Mouse (Mus musculus): ENCODE data around the gene Fam122a.

Gene Fam122a

DNA sequence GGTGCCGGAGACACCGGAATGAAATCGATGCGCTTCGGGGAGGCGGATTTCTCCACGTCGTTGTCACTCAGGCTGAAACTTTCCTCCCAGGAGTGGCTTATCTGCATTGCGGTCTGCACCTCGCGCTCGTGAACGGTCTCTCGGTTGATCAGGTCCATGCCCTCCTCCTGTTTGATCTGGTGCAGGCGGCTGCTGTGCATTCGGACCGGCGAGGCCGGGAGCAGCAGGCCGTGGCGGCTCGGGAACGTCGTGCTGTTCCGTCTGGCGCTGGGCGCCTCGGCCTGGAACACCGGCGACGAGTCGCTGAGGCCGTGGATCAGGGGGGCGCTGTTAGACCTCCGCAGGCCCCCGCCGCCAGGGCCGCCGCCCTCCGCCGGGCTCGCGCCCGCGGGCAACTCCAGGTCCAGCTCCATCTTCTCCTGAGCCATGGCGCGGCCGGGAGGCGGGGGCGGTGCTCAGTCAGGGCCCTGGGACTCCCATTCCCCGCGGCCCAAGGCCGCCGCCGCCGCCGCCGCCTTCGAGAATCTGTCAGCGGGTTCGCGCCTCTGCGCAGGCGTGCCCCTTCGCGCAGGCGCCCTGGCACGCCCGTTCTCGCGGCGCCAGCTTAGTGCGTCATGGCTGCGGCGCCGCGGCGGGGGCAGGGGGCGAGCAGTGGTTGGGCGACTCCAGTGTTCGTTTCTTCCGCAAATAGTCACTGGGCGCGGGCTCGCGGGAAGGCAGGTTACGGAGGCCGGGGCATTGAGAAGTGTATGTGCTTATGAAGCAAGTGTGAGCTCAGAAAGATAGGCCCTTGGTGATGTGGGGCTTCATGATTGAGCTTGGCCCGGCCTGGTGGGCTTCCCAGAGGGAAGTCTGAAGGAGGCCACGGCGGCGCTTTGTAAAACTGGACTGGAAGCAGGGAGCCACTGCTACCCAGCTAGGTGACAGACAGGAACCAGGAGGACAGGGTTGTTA, at the start of gene Fam122a:
TSS of gene Fam122a (minus strand) at position 428 of the 954 bp plus-strand sequence.
- DNase-seq (ENCODE audit: low spot score): peak; percentile 91

DNA sequence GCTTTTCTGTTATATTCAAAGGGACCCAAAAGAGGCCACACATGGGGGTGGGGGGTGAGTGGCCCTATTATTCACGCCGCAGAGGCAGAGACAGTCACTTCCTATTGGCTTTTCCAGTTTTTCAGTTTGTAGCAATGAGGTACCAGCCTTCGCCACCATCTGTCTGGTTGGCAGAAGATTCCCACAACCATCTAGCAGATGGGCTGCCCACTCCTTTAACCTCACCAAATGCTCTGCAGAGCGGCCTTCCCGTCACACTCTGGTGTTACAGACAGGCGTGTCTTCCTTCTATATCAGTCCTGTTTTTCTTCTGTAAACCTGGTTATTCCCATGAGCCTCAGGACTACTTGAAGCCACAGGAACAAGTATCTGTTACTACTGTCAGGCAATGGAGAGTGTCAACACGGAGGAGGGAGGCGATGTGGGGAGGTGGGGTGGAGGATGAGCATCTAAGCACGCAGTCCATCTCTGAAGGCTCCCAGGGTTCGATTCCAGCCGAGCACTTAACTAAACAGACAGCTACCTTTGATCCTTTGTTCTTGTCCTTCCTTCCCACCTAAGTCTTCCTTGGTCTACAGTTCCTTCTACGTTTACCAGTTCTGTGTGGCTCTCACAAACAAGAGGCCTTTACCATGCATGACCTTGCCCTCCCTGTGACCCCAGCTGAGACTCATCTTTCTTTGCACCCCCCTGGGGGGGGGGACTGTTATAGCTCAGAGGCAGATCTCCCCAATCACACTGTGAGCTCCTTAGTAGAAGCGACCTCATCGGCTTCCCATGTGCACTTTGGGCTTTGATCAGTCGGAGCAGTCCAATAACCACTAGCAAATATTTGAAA, 46.5 kb upstream of the Fam122a start:
- DNase-seq (ENCODE audit: low spot score): no peak

DNA sequence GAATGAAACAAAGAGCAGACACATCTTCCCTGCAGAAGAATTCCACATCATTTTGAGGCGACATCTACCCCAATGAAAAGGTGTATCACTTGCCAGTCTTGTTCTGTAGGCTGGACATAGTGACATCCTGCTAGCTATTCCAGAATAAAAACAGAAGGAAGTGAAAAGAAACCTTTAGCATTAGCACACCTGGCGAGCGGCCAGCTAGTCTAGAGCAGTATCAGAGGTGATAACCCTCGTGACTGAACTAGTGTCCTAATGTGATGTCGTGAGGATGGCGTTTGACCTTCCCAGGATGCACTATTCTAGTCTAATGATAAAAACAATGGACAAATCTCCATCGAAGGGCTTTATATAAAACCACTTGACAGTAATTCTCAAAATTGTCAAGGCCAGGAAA, 44.8 kb upstream of the Fam122a start:
- no peak for DNase-seq (ENCODE audit: low spot score)

DNA sequence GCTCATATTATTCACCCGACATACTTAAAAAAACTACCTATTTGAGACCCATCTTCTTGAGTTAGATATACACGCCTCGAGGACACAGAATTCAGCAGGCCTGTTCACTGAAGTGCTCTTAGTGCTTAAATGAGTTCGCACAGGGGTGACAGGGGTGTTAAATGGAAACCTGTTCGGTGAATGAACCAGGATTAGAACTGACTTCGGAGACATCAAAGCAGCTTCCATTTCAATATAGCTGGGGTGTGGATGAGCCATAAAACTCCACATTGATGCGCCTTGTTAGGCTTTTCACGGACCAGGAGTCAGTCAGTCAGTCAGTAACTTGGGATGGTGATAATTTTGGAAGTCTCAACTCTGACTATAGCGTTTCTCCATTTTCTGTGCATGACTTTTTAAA, 44.0 kb upstream of the Fam122a start:
- no peak for DNase-seq (ENCODE audit: low spot score)

DNA sequence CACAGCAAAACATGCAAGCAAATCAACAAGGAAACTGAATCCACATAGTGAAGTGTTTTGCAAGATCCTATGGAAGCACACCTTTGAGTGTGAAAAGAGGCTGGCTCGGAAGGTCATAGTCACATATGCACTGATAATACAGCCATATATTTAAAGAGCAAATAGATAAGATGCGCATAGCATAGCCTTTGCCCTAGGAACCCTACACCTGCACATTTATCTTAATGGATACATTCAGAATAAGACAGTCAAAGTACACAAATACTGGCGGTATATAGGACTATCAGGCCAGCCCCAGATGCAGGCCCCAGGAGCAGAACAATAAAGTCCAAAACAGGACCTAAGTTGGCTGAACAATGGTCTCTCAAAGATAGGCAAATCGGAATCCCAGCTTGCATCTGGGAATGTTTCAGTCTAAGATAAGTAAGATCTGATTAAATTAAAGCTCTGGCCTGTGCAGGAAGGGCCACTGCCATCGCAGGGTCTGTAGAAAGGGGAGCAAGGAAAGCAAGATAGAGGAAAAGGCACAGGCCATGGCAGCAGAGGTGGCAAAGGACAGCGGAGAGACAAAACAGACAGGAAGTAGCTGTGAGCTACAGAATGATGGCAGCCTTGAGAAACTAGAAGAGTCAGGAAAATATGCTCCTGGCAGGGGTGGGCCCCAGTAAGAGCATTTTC, 42.7 kb upstream of the Fam122a start:
- no peak for DNase-seq (ENCODE audit: low spot score)

DNA sequence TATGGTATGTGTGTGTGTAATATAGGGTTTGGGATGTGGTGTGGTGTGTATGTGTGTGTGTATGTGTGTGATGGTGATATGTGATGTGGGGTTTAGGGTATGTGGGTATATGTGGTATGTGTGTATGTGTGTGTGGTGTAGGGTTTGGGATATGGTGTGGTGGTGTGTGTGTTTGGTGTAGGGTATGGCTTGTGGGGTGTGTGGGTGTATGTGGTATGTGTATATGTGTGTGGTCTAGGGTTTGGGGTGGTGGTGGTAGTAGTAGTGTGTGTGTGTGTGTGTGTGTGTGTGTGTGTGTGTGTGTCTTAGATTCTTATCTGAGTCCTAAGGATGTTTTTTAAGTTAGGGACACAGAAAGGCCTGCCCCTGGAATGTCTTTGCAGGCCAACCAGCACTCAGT, 41.2 kb upstream of the Fam122a start:
- no peak for DNase-seq (ENCODE audit: low spot score)

DNA sequence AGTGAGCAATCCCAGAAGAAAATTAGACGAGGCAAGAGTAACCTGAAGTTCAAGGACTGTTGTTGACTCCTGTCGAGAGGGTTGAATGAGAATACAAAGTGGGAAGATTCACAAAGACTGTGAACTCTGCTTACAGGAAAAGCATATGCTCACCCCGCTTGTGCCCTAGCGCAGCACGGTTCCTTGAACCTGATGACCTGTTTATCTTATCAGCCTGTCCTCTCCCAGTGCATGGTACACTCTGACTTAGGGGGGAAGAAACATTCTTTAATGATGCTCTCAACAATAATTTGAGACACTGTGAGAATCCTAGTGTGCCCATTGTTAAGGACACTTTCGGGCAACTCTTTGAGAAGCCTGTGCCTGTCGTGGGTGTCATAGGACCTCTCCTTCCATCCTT, 39.9 kb upstream of the Fam122a start:
- DNase-seq (ENCODE audit: low spot score): no peak

DNA sequence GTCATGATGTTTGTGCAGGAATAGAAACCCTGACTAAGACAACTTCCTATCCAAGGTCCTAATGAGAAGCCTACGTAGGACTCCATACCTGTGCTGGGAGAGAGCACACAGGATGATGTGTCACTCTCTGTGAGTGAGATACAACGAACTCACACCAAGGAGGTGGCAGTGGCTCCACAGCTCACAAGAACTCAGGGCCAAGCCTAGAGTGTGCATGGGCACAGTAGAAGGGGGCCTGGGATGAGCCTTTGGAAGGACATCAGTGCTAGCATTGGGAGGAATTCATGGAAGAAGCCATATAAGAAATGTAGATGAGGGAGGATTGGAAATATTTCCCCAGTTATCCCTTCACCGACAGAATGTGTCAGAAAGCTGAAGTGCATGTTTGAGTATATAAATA, 38.8 kb upstream of the Fam122a start:
- DNase-seq (ENCODE audit: low spot score): no peak

DNA sequence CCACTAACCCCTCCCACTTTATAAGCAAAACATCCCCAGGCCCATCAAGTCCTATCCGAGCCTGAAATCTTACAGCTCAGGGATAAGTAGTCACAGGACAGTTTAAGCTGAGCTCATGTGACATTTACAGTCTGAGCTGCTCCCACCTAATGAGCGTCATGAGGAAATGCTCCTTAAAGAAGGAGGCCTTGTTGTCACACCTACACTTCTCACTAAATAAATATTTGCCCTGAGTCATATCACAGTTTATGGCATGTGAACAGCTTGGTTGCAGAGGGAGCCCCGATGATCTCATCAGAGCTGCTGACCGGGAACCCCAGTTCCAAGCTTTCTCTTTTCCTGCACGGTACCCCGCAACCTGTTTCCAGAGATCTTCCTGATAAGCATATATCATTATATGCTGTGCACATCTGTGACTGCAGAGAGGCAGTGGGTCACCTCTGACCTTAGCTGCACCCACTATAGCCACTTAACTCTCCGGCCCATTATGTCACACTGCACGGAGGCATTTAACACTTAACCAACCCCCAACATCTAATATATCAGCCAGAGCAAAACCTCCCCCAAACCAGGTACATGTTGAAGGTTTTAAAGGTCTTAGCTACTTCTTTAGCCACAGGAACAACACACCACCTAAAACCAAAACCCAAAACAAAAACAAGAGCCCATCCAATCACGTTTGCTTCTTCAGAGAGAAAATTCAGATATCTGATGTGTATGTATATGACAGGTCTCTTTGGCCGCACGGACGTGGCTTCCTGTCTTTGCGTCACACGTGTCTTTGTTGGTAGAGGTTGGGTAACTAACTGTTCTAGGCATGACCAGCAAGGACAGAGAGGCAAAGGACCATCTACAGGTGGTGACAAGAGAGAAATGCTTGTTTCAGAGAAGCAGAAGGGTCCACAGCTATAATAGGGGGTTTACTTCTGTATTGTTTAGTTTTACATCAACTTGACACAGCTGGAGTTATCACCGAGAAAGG, 37.8 kb upstream of the Fam122a start:
- no peak for DNase-seq (ENCODE audit: low spot score)

DNA sequence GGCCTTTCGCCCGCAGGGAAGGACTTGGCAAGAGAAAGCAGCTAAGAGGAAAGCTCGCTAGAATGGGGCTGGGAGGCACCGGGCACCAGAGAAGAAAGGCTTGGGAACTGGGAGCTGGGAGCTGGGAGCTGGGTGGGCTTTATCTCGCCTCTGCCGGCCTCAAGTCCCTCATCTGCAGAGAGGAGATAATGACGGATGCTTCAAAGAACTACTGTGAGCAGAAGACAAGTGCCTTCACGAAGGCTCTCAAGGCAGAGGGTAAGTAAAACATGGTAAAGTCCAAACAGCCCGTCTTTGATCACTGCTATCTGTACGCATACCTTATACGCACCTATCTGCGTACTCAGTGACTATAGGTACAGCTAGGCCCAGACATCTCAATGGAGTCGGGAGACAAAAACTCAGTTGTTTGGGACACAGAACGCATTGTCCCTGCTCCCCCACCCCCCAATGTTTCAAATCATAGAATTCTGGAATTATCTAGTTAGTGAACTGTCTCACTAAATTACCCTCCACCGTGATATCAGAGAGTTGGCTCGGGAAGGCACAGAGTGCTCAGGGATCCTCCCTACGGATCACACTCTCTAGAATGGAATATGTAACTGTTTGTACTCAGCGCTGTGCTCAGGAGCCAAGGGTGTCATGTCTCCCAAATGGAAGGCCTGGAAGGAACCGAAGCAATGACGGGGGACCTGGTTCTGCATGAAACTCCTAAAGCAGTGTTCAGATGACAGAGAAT, 36.1 kb upstream of the Fam122a start:
- no peak for DNase-seq (ENCODE audit: low spot score)

DNA sequence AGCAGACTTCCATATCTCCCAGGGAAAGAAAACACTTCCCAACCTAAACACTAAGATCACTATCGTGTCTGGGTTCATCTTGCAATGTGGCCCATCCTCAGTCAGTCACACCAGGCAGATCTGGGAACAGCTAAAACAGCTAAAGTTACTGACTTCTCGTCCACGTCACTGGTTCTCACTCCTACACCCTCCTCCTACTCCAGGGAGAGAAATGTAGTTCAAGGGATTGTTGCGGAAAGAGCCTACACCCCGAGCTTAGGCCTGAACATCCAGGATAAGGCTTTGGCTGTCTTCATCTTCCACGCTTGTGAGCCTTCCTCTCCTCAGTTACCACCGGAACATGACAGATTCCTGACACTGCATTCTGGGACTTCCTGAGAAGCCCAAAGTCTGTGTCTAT, 34.8 kb upstream of the Fam122a start:
- DNase-seq (ENCODE audit: low spot score): no peak

DNA sequence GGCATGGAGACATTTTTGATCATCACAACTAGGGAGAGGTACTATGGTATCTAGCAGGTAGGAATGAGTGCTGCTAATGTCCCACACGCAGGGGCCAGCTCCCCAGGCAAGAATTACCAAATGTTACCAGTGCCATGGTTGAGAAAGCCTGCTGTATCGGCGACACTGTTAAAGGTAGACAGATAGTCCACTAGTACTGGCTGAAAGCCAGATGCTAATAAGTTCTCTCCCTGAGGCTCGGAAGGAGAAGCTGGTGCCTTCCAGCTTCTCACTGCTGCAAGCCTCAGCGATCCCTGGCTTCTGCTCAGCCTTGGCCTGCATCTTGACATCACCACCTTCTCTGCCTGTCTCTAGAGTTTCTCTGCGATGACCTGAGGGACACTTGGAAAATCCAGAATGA, 32.2 kb upstream of the Fam122a start:
- no peak for DNase-seq (ENCODE audit: low spot score)

DNA sequence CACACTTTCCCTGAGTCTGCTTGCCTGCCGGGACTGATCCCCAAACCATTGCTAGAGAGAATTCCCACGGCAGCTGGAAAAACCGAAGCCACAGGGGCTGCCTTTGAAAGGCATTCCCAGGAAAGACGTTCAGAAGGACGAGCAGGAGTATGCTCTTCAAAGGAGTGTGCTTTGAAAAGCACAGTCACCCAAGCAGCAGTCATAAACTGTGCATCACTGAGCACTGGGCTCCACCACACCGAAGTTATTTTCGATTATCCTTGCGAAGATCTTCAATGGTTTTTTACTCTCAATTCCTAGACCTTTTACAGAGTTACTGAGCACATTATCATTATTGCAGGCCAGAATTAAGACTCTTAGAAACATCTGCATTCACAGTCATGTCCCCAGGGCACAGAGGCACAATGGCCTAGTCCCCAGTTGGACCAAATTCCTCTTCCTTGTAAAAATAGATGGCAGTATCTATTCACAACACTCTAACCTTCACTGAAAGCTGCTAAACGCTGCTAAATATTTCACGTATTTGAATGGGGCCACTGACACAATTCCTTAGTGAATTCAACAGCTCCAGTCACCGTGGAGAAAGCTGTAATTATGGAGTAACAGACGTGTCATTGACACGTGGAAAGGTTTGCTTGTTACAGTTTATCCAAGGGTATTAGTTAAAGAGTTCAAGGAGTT, 31.1 kb upstream of the Fam122a start:
- no peak for DNase-seq (ENCODE audit: low spot score)

DNA sequence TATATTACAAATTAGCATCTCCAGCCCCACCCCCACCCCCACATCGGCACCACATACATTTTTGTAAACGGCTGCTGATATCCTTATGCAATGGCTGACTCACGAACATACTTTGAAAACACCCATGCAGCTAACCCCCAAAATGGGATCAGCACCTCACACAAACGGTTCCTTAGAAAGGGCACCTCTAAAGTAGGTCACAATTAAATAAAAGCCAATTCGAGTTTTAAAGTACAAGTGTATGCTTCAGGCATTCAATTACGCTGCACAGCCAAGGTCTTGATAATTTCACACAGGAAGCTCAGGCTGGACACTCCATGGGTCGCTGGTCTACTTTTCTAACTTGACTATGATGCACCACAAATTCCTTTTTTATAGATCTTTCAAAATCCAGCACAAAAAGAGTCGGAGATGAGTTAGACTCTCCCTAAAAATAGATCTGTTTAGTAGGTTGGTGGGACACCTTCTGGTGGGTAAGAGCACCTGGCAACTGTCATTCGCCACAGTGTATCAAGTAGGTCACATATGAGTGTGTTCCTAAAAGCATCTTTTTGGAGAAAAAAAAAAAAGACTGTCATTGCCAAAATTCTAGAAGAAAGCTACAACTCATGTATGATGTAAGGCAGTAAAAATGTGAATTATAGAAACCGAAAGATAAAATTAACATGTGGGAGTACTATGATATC, 25.7 kb upstream of the Fam122a start:
- DNase-seq (ENCODE audit: low spot score): no peak

DNA sequence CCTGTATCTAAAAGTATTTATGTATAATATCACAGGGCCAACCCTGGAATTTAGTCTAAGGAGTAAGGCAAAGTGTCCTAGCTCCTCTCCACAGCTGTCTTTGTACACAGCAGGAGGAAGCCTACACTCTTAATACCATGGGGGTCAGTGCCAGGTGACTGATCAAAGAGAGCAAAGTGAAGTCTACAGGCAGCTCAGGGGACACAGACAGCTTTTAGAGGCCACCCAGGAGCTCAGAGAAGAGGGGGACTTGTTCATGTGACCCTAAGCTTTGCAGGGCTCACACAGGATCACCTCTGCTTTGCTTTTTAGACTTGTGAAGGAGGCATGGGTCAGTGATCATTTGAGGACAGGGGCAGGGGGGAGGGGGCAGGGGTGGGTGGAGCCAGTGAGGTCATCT, 24.4 kb upstream of the Fam122a start:
- no peak for DNase-seq (ENCODE audit: low spot score)

DNA sequence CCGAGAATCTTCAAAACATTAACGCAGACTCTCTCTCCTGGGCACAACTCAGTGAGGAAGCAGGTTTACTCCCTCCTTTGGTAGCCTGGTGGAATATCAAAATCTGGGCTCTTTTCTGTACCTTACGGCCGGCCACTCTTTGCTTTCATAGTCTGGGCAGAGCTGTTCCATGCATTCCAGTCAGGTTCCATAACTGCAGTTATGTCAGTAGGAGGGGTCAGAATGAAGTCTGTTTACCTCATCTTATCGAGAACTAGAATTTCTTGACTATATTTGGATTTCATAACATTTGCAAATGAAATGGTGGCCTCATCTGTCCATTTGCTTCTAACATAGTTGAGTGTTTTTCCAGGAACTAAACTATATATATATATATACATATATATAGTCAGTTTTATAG, 23.3 kb upstream of the Fam122a start:
- DNase-seq (ENCODE audit: low spot score): no peak

DNA sequence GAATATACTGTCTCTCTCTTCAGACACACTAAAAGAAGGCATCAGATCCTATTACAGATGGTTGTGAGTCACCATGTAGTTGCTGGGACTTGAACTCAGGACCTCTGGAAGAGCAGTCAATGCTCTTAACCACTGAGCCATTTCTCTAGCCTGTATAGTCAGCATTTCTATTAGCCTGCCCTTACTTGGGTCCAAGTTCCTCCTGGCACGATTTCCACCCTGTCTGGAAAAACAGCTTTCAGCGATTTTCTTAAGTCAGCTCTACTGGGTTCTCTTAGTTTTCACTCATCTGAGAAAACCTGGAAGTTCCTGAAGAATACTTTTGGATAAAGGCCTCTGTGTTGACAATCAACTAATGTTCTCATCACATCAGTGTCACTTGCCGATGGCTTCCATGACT, 22.1 kb upstream of the Fam122a start:
- DNase-seq (ENCODE audit: low spot score): no peak

DNA sequence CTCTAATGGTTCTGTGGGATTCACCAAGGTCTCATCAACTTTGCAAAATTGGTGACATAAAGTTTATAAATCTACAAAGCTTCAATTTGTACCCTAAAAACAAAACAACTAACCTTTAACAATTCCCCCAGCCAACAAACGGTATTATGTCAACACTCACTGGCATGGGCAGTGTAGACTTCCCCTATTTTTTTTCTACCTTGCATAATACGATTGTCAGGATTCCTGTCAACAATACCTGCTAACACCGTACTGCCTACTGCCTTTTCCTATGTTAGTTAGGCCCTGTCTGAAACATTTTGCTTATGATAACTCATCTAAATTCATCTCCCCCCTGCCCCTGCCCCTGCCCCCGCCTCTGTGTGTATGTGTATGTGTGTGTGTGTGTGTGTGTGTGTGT, 16.7 kb upstream of the Fam122a start:
- DNase-seq (ENCODE audit: low spot score): no peak

DNA sequence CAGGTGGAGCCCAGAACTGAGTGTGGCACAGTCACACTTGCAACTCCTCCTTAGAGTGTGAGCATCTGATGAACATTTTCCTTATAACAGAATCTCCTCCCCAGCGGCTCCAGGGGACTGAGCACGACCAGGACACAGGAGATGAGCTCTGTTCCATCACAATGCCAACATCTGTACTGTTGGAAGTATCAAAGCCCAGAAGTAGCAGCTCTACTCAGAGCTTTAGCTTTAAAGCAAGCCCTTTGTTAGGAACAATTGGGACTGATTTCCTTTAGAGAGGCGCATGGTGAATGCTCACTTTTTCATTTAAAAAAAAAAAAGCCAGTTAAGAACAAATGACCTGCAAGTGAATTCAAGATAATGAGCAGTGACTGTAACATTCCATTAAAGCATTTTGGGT, 14.7 kb upstream of the Fam122a start:
- no peak for DNase-seq (ENCODE audit: low spot score)

All from urinary bladder, postnatal 14 days (tissue).